Mouse (Mus musculus): Measurements from ENCODE around the gene Ephx4.

DNA sequence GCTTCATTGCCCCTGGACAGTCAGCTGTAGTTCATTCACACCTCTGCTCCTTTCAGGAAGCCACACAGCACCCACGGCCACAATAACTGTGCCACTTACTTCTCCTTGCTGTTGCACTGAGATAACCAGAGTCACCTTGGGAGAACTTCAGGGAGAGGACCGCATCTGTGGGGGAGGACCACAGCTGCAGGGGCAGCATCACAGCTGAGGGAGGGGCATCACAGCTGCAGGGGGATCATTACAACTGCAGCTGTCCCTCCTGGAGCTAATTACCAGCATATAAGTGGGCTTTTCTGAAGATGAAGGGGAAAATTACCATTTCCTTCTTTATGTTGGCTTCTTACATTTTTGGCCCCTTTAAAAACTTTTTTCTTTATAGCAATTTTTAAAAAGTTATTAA is 8.1 kb upstream of the Ephx4 start:
- TF ChIP-seq CTCF (IDR thresholded peaks at IDR 0.05; ENCODE audit: low read depth) (no peak), EP300 (optimal IDR thresholded peaks at IDR 0.05) (no peak)
